Mouse (Mus musculus): ENCODE measurements around the gene Gnat2. TPM values are rescaled to one million over a fixed set of nuclear protein-coding genes. Genes with fewer than 3 reads are reported as not detected.

The Gnat2 gene
- polyA plus RNA-seq, 1 experiment from 2014 or later: 0.97 TPM

DNA sequence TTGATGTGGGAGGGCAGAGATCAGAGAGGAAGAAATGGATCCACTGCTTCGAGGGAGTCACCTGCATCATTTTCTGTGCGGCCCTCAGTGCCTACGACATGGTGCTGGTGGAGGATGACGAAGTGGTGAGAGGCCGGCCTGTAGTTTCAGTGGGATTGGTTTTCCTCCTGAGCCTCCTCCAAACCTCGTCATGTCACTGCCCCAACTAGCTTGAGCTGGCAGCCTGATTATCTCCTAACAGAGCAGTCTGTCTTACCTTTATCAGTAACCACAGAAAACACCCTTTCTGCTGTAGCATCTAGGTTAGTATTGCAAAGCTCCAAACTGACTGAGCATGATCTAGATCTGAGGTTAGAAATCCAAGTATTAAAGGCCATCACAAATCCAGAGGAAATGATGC lies 5.7 kb downstream of the Gnat2 start:
- Histone ChIP-seq H3K9me3 (ENCODE audit: low read depth, low read length) (no peaks in the 10 kb centered on the region), H3K27me3 (ENCODE audit: insufficient read depth, low read length) (no peaks in the 10 kb centered on the region), H3K4me1 (ENCODE audit: insufficient read depth) (no peaks in the 10 kb centered on the region), H3K36me3 (ENCODE audit: insufficient read depth) (no peaks in the 10 kb centered on the region), H3K9ac (no peak overlapping the region), H3K27ac (ENCODE audit: low read depth) (no peak overlapping the region; the same call in 1 of the 2 replicates), H3K4me2 (no peak overlapping the region), H3K4me3 (ENCODE audit: low read depth, low read length) (no peak overlapping the region)
- 69% methylated on average over 6 of the region's 6 CpGs for WGBS
- no peak for TF ChIP-seq CTCF (IDR thresholded peaks at IDR 0.05; ENCODE audit: low read depth)
- no peak for DNase-seq
- no peak for ATAC-seq (ENCODE audit: insufficient read depth)

- Histone ChIP-seq H3K9ac (no peak overlapping the region), H3K36me3 (ENCODE audit: insufficient read depth) (peaks cover 17% of the 10 kb centered on the region), H3K27ac (ENCODE audit: low read depth) (no peak overlapping the region), H3K4me1 (ENCODE audit: insufficient read depth) (no peaks in the 10 kb centered on the region), H3K4me2 (no peak overlapping the region), H3K4me3 (ENCODE audit: low read depth, low read length) (no peak overlapping the region), H3K9me3 (ENCODE audit: low read depth, low read length) (no peaks in the 10 kb centered on the region), H3K27me3 (ENCODE audit: insufficient read depth, low read length) (no peaks in the 10 kb centered on the region)
- ATAC-seq (ENCODE audit: insufficient read depth): no peak
- TF ChIP-seq CTCF (IDR thresholded peaks at IDR 0.05; ENCODE audit: low read depth): no peak
- DNase-seq: no peak
- 36% methylated on average over 3 of the region's 3 CpGs for WGBS
Observed at GRCm38 (mm10) chr3:108101594-108101993, 9.0 kb downstream of the Gnat2 start.

DNA sequence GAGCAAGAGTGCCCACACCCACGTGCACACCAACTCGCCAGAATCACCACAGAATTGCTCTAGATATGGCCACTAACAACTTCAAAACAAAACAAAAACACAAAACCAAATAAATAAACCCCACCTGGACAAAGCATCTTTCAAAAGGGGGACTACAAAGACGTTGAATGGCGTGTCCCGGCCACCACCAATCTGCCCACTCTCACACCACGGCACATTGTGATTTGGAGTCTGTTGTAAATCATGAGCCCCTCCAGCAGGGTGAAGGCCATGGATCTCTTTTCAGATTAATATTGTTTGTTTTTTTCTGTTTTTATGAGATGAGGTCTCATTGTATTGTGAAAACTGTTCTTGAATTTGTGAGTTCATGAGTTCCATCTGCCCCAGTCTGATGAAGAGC lies 9.5 kb downstream of the Gnat2 start:
- no peak overlapping the region for H3K4me3 ChIP-seq (ENCODE audit: low read depth, low read length)
- no peak overlapping the region for H3K9ac ChIP-seq
- 87% methylated on average over 6 of the region's 6 CpGs for WGBS
- ATAC-seq (ENCODE audit: insufficient read depth) (no peak), DNase-seq (no peak)
- no peaks in the 10 kb centered on the region for H3K4me1 ChIP-seq (ENCODE audit: insufficient read depth)
- no peak overlapping the region for H3K27ac ChIP-seq (ENCODE audit: low read depth)
- TF ChIP-seq CTCF (IDR thresholded peaks at IDR 0.05; ENCODE audit: low read depth): no peak
- H3K36me3 ChIP-seq (ENCODE audit: insufficient read depth): peaks cover 21% of the 10 kb centered on the region
- no peaks in the 10 kb centered on the region for H3K27me3 ChIP-seq (ENCODE audit: insufficient read depth, low read length)
- no peaks in the 10 kb centered on the region for H3K9me3 ChIP-seq (ENCODE audit: low read depth, low read length)
- H3K4me2 ChIP-seq: no peak overlapping the region

DNA sequence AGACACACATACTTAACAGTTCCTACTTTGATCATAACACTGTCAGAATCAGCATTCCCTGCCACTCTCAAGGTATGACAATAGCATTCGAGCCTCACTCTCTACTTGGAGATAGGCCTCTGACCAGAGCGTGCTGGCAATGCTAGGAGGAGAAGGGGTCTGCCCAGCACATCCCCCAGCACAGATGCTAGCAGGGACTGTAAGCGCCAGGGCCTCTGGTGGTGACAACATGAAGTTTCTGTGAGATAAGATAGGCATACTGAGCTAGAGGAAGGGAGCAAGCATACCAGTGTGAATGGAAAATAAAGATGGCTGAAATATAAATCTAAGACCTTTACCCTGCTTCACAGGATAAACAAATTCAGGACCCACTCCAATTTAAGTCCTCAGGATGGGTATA lies 12.7 kb downstream of the Gnat2 start:
- no peak for TF ChIP-seq CTCF (IDR thresholded peaks at IDR 0.05; ENCODE audit: low read depth)
- H3K4me3 ChIP-seq (ENCODE audit: low read depth, low read length): no peak overlapping the region
- no peak overlapping the region for H3K4me2 ChIP-seq
- ATAC-seq (ENCODE audit: insufficient read depth) (no peak), DNase-seq (no peak)
- H3K9me3 ChIP-seq (ENCODE audit: low read depth, low read length): no peaks in the 10 kb centered on the region
- no peak overlapping the region for H3K27ac ChIP-seq (ENCODE audit: low read depth)
- H3K36me3 ChIP-seq (ENCODE audit: insufficient read depth): peaks cover 50% of the 10 kb centered on the region
- WGBS: 72% methylated on average over 3 of the region's 3 CpGs
- H3K9ac ChIP-seq: no peak overlapping the region
- H3K27me3 ChIP-seq (ENCODE audit: insufficient read depth, low read length): no peaks in the 10 kb centered on the region
- H3K4me1 ChIP-seq (ENCODE audit: insufficient read depth): no peaks in the 10 kb centered on the region

DNA sequence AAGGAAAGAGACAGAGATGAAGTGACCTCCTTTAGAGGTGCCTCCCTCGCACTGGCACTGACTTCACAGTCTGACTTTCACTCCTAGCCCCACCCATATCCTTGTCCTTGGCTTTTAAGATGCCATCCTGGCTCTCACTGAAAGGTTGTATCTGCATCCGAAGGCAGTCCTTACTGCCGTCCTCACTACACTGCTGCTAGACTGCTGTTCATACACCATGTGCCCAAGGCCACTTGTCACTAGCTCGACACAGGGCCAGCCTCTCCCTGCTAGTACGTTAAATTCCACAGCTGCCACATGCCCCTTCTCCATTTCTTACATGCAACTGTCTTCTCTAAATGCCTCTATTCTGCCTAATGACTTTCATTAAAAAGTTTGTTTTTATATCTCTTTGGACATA lies 18.7 kb downstream of the Gnat2 start:
- Histone ChIP-seq H3K9ac (no peak overlapping the region), H3K9me3 (ENCODE audit: low read depth, low read length) (no peaks in the 10 kb centered on the region), H3K27ac (ENCODE audit: low read depth) (no peak overlapping the region), H3K36me3 (ENCODE audit: insufficient read depth) (peaks cover 81% of the 10 kb centered on the region), H3K4me2 (no peak overlapping the region), H3K4me3 (ENCODE audit: low read depth, low read length) (no peak overlapping the region), H3K4me1 (ENCODE audit: insufficient read depth) (no peaks in the 10 kb centered on the region), H3K27me3 (ENCODE audit: insufficient read depth, low read length) (no peaks in the 10 kb centered on the region)
- no peak for ATAC-seq (ENCODE audit: insufficient read depth)
- no peak for TF ChIP-seq CTCF (IDR thresholded peaks at IDR 0.05; ENCODE audit: low read depth)
- peak; percentile 11 for DNase-seq
- 65% methylated on average over 5 of the region's 5 CpGs for WGBS

DNA sequence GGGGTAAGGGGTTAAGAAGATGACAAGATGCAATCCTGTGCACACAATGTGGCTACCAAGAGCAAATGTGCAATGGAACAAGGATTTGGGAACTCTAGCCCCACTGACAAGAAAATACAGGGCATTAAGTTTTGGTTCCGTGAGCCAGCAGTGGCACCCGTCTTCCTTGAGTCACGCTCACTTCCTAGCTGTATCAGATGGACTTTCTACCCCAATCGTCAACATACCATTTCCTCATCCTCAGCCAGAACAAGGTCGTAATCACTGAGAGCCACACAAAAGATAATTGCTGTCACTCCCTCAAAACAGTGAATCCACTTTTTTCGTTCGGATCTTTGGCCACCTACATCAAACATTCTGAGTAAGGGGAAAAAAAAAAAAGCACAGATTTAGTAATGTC lies 19.7 kb downstream of the Gnat2 start:
- ATAC-seq (ENCODE audit: insufficient read depth): no peak
- Histone ChIP-seq H3K9ac (no peak overlapping the region), H3K4me3 (ENCODE audit: low read depth, low read length) (no peak overlapping the region), H3K27ac (ENCODE audit: low read depth) (no peak overlapping the region), H3K4me1 (ENCODE audit: insufficient read depth) (no peaks in the 10 kb centered on the region), H3K36me3 (ENCODE audit: insufficient read depth) (peaks cover 82% of the 10 kb centered on the region), H3K9me3 (ENCODE audit: low read depth, low read length) (no peaks in the 10 kb centered on the region), H3K27me3 (ENCODE audit: insufficient read depth, low read length) (no peaks in the 10 kb centered on the region), H3K4me2 (no peak overlapping the region)
- WGBS: 74% methylated on average over 7 of the region's 7 CpGs
- TF ChIP-seq CTCF (IDR thresholded peaks at IDR 0.05; ENCODE audit: low read depth): no peak
- no peak for DNase-seq

GRCm38 (mm10) chr3:108112666-108113065 lies 20.1 kb downstream of the Gnat2 start:
- H3K4me3 ChIP-seq (ENCODE audit: low read depth, low read length): no peak overlapping the region
- H3K9ac ChIP-seq: no peak overlapping the region
- ATAC-seq (ENCODE audit: insufficient read depth) (no peak), DNase-seq (no peak)
- 83% methylated on average over 4 of the region's 4 CpGs for WGBS
- no peak overlapping the region for H3K27ac ChIP-seq (ENCODE audit: low read depth)
- no peaks in the 10 kb centered on the region for H3K9me3 ChIP-seq (ENCODE audit: low read depth, low read length)
- TF ChIP-seq CTCF (IDR thresholded peaks at IDR 0.05; ENCODE audit: low read depth): no peak
- no peak overlapping the region for H3K4me2 ChIP-seq
- no peaks in the 10 kb centered on the region for H3K27me3 ChIP-seq (ENCODE audit: insufficient read depth, low read length)
- H3K4me1 ChIP-seq (ENCODE audit: insufficient read depth): no peaks in the 10 kb centered on the region
- peaks cover 83% of the 10 kb centered on the region for H3K36me3 ChIP-seq (ENCODE audit: insufficient read depth)

All from lung, embryonic 14.5 days (tissue).